Mouse (Mus musculus): ENCODE data around the gene Riok1.

Gene Riok1

GRCm38 (mm10) chr13:38036343-38037043, at the start of gene Riok1:
Riok1 (plus strand) TSS chr13:38036995.
- DNase-seq (ENCODE audit: low read depth), result no peak

GRCm38 (mm10) chr13:37989701-37990100, 47.1 kb upstream of the Riok1 start:
- no peak for DNase-seq (ENCODE audit: low read depth)

- peak; percentile 50 for DNase-seq (ENCODE audit: low read depth)
Observed at GRCm38 (mm10) chr13:37992638-37993371, 44.0 kb upstream of the Riok1 start.

GRCm38 (mm10) chr13:37993376-37993703, 43.5 kb upstream of the Riok1 start:
- no peak for DNase-seq (ENCODE audit: low read depth)

- DNase-seq (ENCODE audit: low read depth), result peak; percentile 94
Observed at GRCm38 (mm10) chr13:37993704-37994404, 42.9 kb upstream of the Riok1 start, which contains the start of gene Ssr1. Ssr1 (minus strand) TSS chr13:37994217.

GRCm38 (mm10) chr13:37994405-37994749, 42.4 kb upstream of the Riok1 start:
- no peak for DNase-seq (ENCODE audit: low read depth)

GRCm38 (mm10) chr13:37999713-38000112, 37.1 kb upstream of the Riok1 start:
- DNase-seq (ENCODE audit: low read depth), result no peak

GRCm38 (mm10) chr13:38002461-38002860, 34.3 kb upstream of the Riok1 start:
- DNase-seq (ENCODE audit: low read depth), result peak; percentile 21

GRCm38 (mm10) chr13:38007972-38008371, 28.8 kb upstream of the Riok1 start:
- no peak for DNase-seq (ENCODE audit: low read depth)

GRCm38 (mm10) chr13:38009721-38010408, 26.9 kb upstream of the Riok1 start:
- peak; percentile 92 for DNase-seq (ENCODE audit: low read depth)

- peak; percentile 97 for DNase-seq (ENCODE audit: low read depth)
Observed at GRCm38 (mm10) chr13:38010444-38010910, 26.3 kb upstream of the Riok1 start.

- DNase-seq (ENCODE audit: low read depth), result no peak
Observed at GRCm38 (mm10) chr13:38012436-38012835, 24.4 kb upstream of the Riok1 start.

GRCm38 (mm10) chr13:38015591-38015990, 21.2 kb upstream of the Riok1 start:
- DNase-seq (ENCODE audit: low read depth), result no peak

GRCm38 (mm10) chr13:38018791-38019190, 18.0 kb upstream of the Riok1 start:
- no peak for DNase-seq (ENCODE audit: low read depth)

- no peak for DNase-seq (ENCODE audit: low read depth)
Observed at GRCm38 (mm10) chr13:38025874-38026273, 10.9 kb upstream of the Riok1 start.

- peak; percentile 44 for DNase-seq (ENCODE audit: low read depth)
Observed at GRCm38 (mm10) chr13:38027618-38028248, 9.1 kb upstream of the Riok1 start.

GRCm38 (mm10) chr13:38028407-38028806, 8.4 kb upstream of the Riok1 start:
- DNase-seq (ENCODE audit: low read depth), result peak; percentile 27

GRCm38 (mm10) chr13:38037044-38037687, 371 bp downstream of the Riok1 start, which contains the start of gene Cage1:
Cage1 (minus strand) TSS chr13:38037069.
- DNase-seq (ENCODE audit: low read depth), result peak; percentile 98

GRCm38 (mm10) chr13:38037811-38038210, 1.0 kb downstream of the Riok1 start:
- peak; percentile 73 for DNase-seq (ENCODE audit: low read depth)

- no peak for DNase-seq (ENCODE audit: low read depth)
Observed at GRCm38 (mm10) chr13:38049888-38050287, 13.1 kb downstream of the Riok1 start.

- no peak for DNase-seq (ENCODE audit: low read depth)
Observed at GRCm38 (mm10) chr13:38062678-38063077, 25.9 kb downstream of the Riok1 start.

Measured in 416B (cell line).